In the genomic region with DNA sequence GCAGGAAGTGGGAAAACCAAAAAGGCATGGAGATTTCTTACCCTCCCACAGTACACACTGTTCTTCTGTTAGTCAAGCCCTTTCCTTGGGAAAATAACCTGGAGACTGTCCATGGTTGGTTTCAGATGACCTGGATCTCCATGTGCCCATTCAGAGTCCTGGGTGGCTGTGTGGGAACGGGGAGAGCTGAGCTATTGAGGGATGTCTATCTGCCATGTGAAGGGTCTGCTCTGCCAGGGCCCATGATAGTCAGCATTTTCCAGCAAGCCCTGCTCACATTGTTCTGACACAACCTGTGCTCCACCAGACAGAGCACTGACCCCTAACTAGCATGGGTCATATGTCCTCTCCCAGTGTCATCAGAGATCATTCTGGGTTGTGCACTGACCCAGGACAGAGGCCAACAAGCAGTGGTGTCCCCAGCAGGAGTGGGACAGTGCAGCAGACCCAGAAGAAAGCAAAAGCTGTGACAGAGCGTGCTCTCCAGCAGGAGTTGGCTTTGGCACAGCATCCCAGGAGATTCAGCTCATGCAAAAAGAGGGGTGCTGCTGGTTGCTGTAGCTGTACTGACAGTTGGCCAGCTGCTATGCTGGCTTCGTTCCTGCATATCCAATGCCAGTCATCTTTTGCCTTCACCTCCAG, we compare ENCODE assay signal across 12 mouse cellular contexts. TPM values are rescaled to one million over a fixed set of nuclear protein-coding genes. Genes with fewer than 3 reads are reported as not detected.
DNase-seq lines count a peak whose midpoint lies in the region; ATAC-seq and TF ChIP-seq lines count a peak whose summit lies in the region.
"Had no signal": no experiment of that assay in that cellular context is flagged by ENCODE, and none has a peak within 500 bp of the region (broad histone marks: within the 10 kb centered on the region; RNA-seq: fewer than 3 reads in every experiment).

No protein-coding gene starts in this region.

- H3K4me3 ChIP-seq in heart, embryonic 10.5 days, result no peak overlapping the region
- no peak overlapping the region for H3K4me3 ChIP-seq in layer of hippocampus, adult 2 months
- H3K4me3 ChIP-seq in embryonic facial prominence, embryonic 12.5 days, result no peak overlapping the region
- H3K4me3 ChIP-seq: intestine, embryonic 15.5 days; limb, embryonic 15.5 days had no signal

- no peaks in the 10 kb centered on the region for H3K27me3 ChIP-seq in heart, embryonic 10.5 days (ENCODE audit: insufficient read depth, poor library complexity, severe bottlenecking)
- H3K27me3 ChIP-seq in embryonic facial prominence, embryonic 12.5 days, result no peaks in the 10 kb centered on the region
- H3K27me3 ChIP-seq: intestine, embryonic 15.5 days; limb, embryonic 15.5 days had no signal

- TF ChIP-seq CTCF in layer of hippocampus, adult 2 months (conservative IDR thresholded peaks at IDR 0.05), result no peak

- H3K36me3 ChIP-seq in heart, embryonic 10.5 days, result no peaks in the 10 kb centered on the region
- H3K36me3 ChIP-seq in embryonic facial prominence, embryonic 12.5 days, result no peaks in the 10 kb centered on the region
- H3K36me3 ChIP-seq: intestine, embryonic 15.5 days; limb, embryonic 15.5 days had no signal

- 0 out of 2 replicates have a peak, but pooled peaks cover 4% of the 10 kb centered on the region for H3K9me3 ChIP-seq in heart, embryonic 10.5 days
- H3K9me3 ChIP-seq in embryonic facial prominence, embryonic 12.5 days, result no peaks in the 10 kb centered on the region
- H3K9me3 ChIP-seq: intestine, embryonic 15.5 days; limb, embryonic 15.5 days had no signal

- H3K27ac ChIP-seq in heart, embryonic 10.5 days, result no peak overlapping the region
- H3K27ac ChIP-seq in layer of hippocampus, adult 2 months, result peak overlapping the region; percentile 55; the same call in 1 of the 2 replicates
- H3K27ac ChIP-seq in embryonic facial prominence, embryonic 12.5 days, result no peak overlapping the region
- H3K27ac ChIP-seq: intestine, embryonic 15.5 days; limb, embryonic 15.5 days; macrophage had no signal

- peaks cover 5% of the 10 kb centered on the region; the same call in 1 of the 2 replicates for H3K4me1 ChIP-seq in heart, embryonic 10.5 days
- H3K4me1 ChIP-seq in embryonic facial prominence, embryonic 12.5 days, result no peaks in the 10 kb centered on the region
- H3K4me1 ChIP-seq: intestine, embryonic 15.5 days; limb, embryonic 15.5 days had no signal

- H3K9ac ChIP-seq in embryonic facial prominence, embryonic 12.5 days, result no peak overlapping the region
- H3K9ac ChIP-seq: intestine, embryonic 15.5 days; limb, embryonic 15.5 days had no signal

- no peak overlapping the region for H3K4me2 ChIP-seq in embryonic facial prominence, embryonic 12.5 days (replicated peaks)
- H3K4me2 ChIP-seq: intestine, embryonic 15.5 days; limb, embryonic 15.5 days had no signal

- WGBS in heart, embryonic 10.5 days, result 86% methylated on average over 3 of the region's 3 CpGs
- 81% methylated on average over 3 of the region's 3 CpGs for WGBS in embryonic facial prominence, embryonic 12.5 days

- DNase-seq in heart, adult 11 months, result peak; percentile 95
- no peak for DNase-seq in heart, embryonic 10.5 days (ENCODE audit: low spot score)
- no peak for DNase-seq in layer of hippocampus, adult 2 months (ENCODE audit: low spot score in 2 of 2)
- no peak for DNase-seq in layer of hippocampus, adult 9-11 months
- peak; percentile 40 to 50 for DNase-seq in cerebellum, adult 18-20 months
- DNase-seq: thymus, adult 18-20 months had no signal

- peak; percentile 64; the same call in 1 of the 2 replicates for ATAC-seq in embryonic facial prominence, embryonic 12.5 days (ENCODE audit: insufficient number of reproducible peaks, insufficient read depth, low FRiP score, low TSS enrichment)
- ATAC-seq in inflammation-experienced regulatory T-cells, adult 6 months, result no peak
- no peak for ATAC-seq in megakaryocyte-erythroid progenitor cell, adult 5-6 weeks (replicated peaks; ENCODE audit: low FRiP score, low TSS enrichment, poor library complexity, severe bottlenecking)
- ATAC-seq: intestine, embryonic 15.5 days had no signal

RNA-seq across cellular contexts. Expression of a gene that starts 24.7 kb away (rescaled TPM):
- polyA plus RNA-seq in heart, embryonic 10.5 days (2016; fragmentation: Nextera tagmentation; extraction: Ambion mirVana), result 5.0 and 6.1 TPM in 2 replicates
- 10 to 100 TPM; 14.2 to 15.9 TPM for total RNA-seq in layer of hippocampus, adult 2 months (2021)
- 19.1 and 19.2 TPM in 2 replicates for polyA plus RNA-seq in embryonic facial prominence, embryonic 12.5 days (2016; fragmentation: Nextera tagmentation; extraction: Ambion mirVana)
- under 1 TPM in 1 of 3 experiments, not detected in 2; 0.19 TPM for polyA plus RNA-seq in inflammation-experienced regulatory T-cells, adult 6 months (2017; shearing (Covaris generic))
- total RNA-seq in megakaryocyte-erythroid progenitor cell, adult 5-6 weeks (2014; fragmentation: Nextera tagmentation), result not detected in 2 replicates
- total RNA-seq in megakaryocyte-erythroid progenitor cell, adult 5-6 weeks (2017), result not detected in 2 replicates

Comparison
In these comparisons a context has a peak if more than half of its experiments do, and no peak if none do; other contexts are left out.
1. DNase-seq: peak in heart, adult 11 months (single experiment) and cerebellum, adult 18-20 months (2 of 2); none in heart, embryonic 10.5 days (single experiment), layer of hippocampus, adult 2 months (0 of 2) and layer of hippocampus, adult 9-11 months (single experiment).